Mouse (Mus musculus) c-Kit-positive CD71-positive TER-119-positive erythroid progenitor cells, embryonic 14.5 days (primary cell): Measurements from ENCODE around the gene Sorcs1.

Experiments
- DNase-seq: peaks from one replicate; pipeline ENCODE4 v3.0.0-alpha.2; 2013; ENCODE audit warnings: low spot score

Gene Sorcs1

GRCm38 (mm10) chr19:50677903-50678896 is at the start of gene Sorcs1:
TSS of gene Sorcs1 (minus strand) at chr19:50678646.
- no peak for DNase-seq

- no peak for DNase-seq
Observed at GRCm38 (mm10) chr19:50683277-50683676, 4.8 kb upstream of the Sorcs1 start.

GRCm38 (mm10) chr19:50678946-50679345 is 500 bp upstream of the Sorcs1 start:
- DNase-seq: no peak

GRCm38 (mm10) chr19:50676578-50677524 is 1.6 kb downstream of the Sorcs1 start:
- no peak for DNase-seq

- no peak for DNase-seq
Observed at GRCm38 (mm10) chr19:50674921-50675320, 3.5 kb downstream of the Sorcs1 start.

GRCm38 (mm10) chr19:50667516-50667915 is 10.9 kb downstream of the Sorcs1 start:
- DNase-seq: no peak

- DNase-seq: no peak
Observed at GRCm38 (mm10) chr19:50664311-50664710, 14.1 kb downstream of the Sorcs1 start.

GRCm38 (mm10) chr19:50659144-50659543 is 19.3 kb downstream of the Sorcs1 start:
- DNase-seq: no peak

GRCm38 (mm10) chr19:50652750-50653149 is 25.7 kb downstream of the Sorcs1 start:
- no peak for DNase-seq

- DNase-seq: no peak
Observed at GRCm38 (mm10) chr19:50643836-50644235, 34.6 kb downstream of the Sorcs1 start.

- no peak for DNase-seq
Observed at GRCm38 (mm10) chr19:50642121-50642520, 36.3 kb downstream of the Sorcs1 start.

GRCm38 (mm10) chr19:50640251-50641032 is 38.0 kb downstream of the Sorcs1 start:
- DNase-seq: no peak

- DNase-seq: no peak
Observed at GRCm38 (mm10) chr19:50638176-50638575, 40.3 kb downstream of the Sorcs1 start.

- DNase-seq: no peak
Observed at GRCm38 (mm10) chr19:50614013-50614412, 64.4 kb downstream of the Sorcs1 start.

- no peak for DNase-seq
Observed at GRCm38 (mm10) chr19:50611619-50612018, 66.8 kb downstream of the Sorcs1 start.

- no peak for DNase-seq
Observed at GRCm38 (mm10) chr19:50603882-50604281, 74.6 kb downstream of the Sorcs1 start.

GRCm38 (mm10) chr19:50603380-50603779 is 75.1 kb downstream of the Sorcs1 start:
- no peak for DNase-seq

- no peak for DNase-seq
Observed at GRCm38 (mm10) chr19:50597300-50597699, 81.1 kb downstream of the Sorcs1 start.

GRCm38 (mm10) chr19:50586182-50586581 is 92.3 kb downstream of the Sorcs1 start:
- DNase-seq: no peak

- DNase-seq: no peak
Observed at GRCm38 (mm10) chr19:50582952-50583351, 95.5 kb downstream of the Sorcs1 start.

GRCm38 (mm10) chr19:50569669-50570195 is 108.7 kb downstream of the Sorcs1 start:
- DNase-seq: no peak
